Comparison of ENCODE assay signal across 8 mouse cellular contexts in the genomic region with DNA sequence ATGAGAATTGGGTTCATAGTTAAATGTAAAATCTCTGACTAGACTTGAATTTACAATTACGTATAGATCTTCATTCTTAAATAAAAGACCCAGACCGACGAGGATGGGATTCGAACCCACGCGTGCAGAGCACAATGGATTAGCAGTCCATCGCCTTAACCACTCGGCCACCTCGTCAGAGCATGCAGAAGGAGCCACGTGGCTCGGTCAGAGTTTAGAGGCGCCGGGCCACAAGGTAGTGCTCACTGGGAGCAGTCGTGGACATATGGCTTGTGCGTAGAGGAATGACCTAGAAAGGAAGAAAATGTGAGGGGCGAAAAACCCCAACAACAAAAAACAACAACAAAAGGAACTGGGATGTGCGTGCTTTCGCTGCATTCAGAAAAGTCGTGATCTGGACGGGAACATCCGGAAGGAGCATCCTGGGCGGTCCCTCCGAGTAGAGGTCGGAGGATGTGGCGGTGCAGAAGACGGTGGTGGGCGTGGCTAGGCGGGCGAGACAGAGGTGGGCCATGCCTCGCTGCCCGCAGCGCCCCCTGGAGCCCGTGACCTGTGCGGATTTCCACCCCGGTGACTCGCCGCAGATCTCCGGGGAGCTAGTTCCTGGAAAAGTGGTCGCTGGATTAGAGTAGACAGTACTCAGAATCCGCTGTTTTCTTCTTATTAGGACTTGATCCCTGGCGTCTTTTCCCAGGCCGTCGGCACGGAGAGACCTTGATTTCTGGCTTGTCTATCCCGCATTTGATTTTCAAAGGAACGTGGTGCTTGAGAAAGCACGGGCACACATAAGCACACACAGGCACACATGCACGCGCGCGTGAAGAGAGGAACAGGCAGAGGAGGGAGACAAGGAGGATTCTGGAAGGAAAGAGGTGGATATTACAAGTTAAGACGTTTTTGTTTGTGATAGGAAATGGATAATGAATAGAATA. TPM values are rescaled to one million over a fixed set of nuclear protein-coding genes. Genes with fewer than 3 reads are reported as not detected.
A peak's percentile ranks its signal among the peaks of the same experiment; 100 is the strongest.
DNase-seq lines count a peak whose midpoint lies in the region; ATAC-seq and TF ChIP-seq lines count a peak whose summit lies in the region.

No protein-coding gene starts in this region.

- no peaks in the 10 kb centered on the region for H3K9me3 ChIP-seq in hindbrain, embryonic 10.5 days
- H3K9me3 ChIP-seq in lung, embryonic 16.5 days (ENCODE audit: control insufficient read depth, low read length), result no peaks in the 10 kb centered on the region

- H3K27me3 ChIP-seq in hindbrain, embryonic 10.5 days (ENCODE audit: insufficient read depth, poor library complexity, severe bottlenecking), result no peaks in the 10 kb centered on the region
- no peaks in the 10 kb centered on the region for H3K27me3 ChIP-seq in lung, embryonic 16.5 days (ENCODE audit: control insufficient read depth, insufficient read depth, low read depth, low read length)
- no peaks in the 10 kb centered on the region for H3K27me3 ChIP-seq in thymus, adult 2 months (ENCODE audit: control insufficient read depth, insufficient read depth, low read length)

- WGBS in hindbrain, embryonic 10.5 days, result under 1% methylated on average over 52 of the region's 52 CpGs
- WGBS in lung, embryonic 16.5 days, result under 1% methylated on average over 52 of the region's 52 CpGs
- WGBS in thymus, adult 2 months, result under 1% methylated on average over 52 of the region's 52 CpGs

- peak; percentile 88 for TF ChIP-seq CTCF in thymus, adult 2 months (IDR thresholded peaks at IDR 0.05; ENCODE audit: borderline replicate concordance, control insufficient read depth, extremely low read depth, insufficient read depth, low read length, poor library complexity)

- 0 out of 2 replicates have a peak, but pooled peaks have one; percentile 20 for TF ChIP-seq POLR2A in thymus, adult 2 months (IDR thresholded peaks at IDR 0.05; ENCODE audit: control insufficient read depth, extremely low read depth, insufficient read depth, low read length, poor library complexity)

- peak overlapping the region; percentile 76 for H3K4me2 ChIP-seq in lung, embryonic 16.5 days (ENCODE audit: low read depth, low read length)

- peaks cover 8% of the 10 kb centered on the region; the same call in 1 of the 2 replicates for H3K4me1 ChIP-seq in hindbrain, embryonic 10.5 days (replicated peaks)
- H3K4me1 ChIP-seq in lung, embryonic 16.5 days (replicated peaks; ENCODE audit: control insufficient read depth, insufficient read depth, low read length), result peaks cover 3% of the 10 kb centered on the region; the same call in 1 of the 2 replicates
- peaks cover 8% of the 10 kb centered on the region for H3K4me1 ChIP-seq in thymus, adult 2 months (replicated peaks; ENCODE audit: control insufficient read depth, insufficient read depth, low read length)

- H3K4me3 ChIP-seq in hindbrain, embryonic 10.5 days, result peak overlapping the region; percentile 59
- peak overlapping the region; percentile 65 for H3K4me3 ChIP-seq in lung, embryonic 16.5 days (ENCODE audit: low read length)
- peak overlapping the region; percentile 51 for H3K4me3 ChIP-seq in thymus, adult 2 months (ENCODE audit: control insufficient read depth, insufficient read depth, low read length)

- peak overlapping the region; percentile 87 for H3K27ac ChIP-seq in hindbrain, embryonic 10.5 days
- peak overlapping the region; percentile 87 for H3K27ac ChIP-seq in lung, embryonic 16.5 days (ENCODE audit: low read length)
- H3K27ac ChIP-seq in thymus, adult 2 months (ENCODE audit: control insufficient read depth, insufficient read depth, low read length), result peak overlapping the region; percentile 59

- peak overlapping the region; percentile 73 for H3K9ac ChIP-seq in lung, embryonic 16.5 days (ENCODE audit: low read length)

- H3K36me3 ChIP-seq in hindbrain, embryonic 10.5 days, result no peaks in the 10 kb centered on the region
- no peaks in the 10 kb centered on the region for H3K36me3 ChIP-seq in lung, embryonic 16.5 days (ENCODE audit: control insufficient read depth, insufficient read depth, low read length)
- H3K36me3 ChIP-seq in thymus, adult 2 months (ENCODE audit: control insufficient read depth, insufficient read depth, low read length), result no peaks in the 10 kb centered on the region

- peak; percentile 95 for DNase-seq in MN1 (ENCODE audit: low spot score)
- peak; percentile 73 for DNase-seq in cerebellum, adult 9-10 months
- peak; percentile 95 for DNase-seq in hindbrain, embryonic 10.5 days (ENCODE audit: low spot score)
- peak; percentile 88 for DNase-seq in layer of hippocampus, adult 9-11 months
- DNase-seq in ovary, adult 18-20 months (ENCODE audit: low spot score), result peak; percentile 86
- DNase-seq in thymus, adult 2 months, result peak; percentile 95

- peak; percentile 94 for ATAC-seq in frontal cortex, adult (ENCODE audit: low TSS enrichment)
- ATAC-seq in lung, embryonic 16.5 days (ENCODE audit: low read depth), result peak; percentile 97

RNA-seq across cellular contexts. Expression of gene Hist1h2bj, which starts 7.8 kb away (rescaled TPM):
- polyA plus RNA-seq in hindbrain, embryonic 10.5 days (2016; fragmentation: Nextera tagmentation; extraction: Ambion mirVana), result 12.6 and 15.5 TPM in 2 replicates
- 12.9 and 16.4 TPM in 2 replicates for polyA plus RNA-seq in lung, embryonic 16.5 days (2015; fragmentation: Nextera tagmentation; extraction: Ambion mirVana)
- 177 and 218 TPM in 2 replicates for polyA plus RNA-seq in thymus, adult 2 months (2012; rRNA removed)

RNA-seq across cellular contexts. Expression of gene Hist1h2ag, which starts 8.1 kb away (rescaled TPM):
- 63.1 and 65.4 TPM in 2 replicates for polyA plus RNA-seq in hindbrain, embryonic 10.5 days (2016; fragmentation: Nextera tagmentation; extraction: Ambion mirVana)
- 36.8 and 53.7 TPM in 2 replicates for polyA plus RNA-seq in lung, embryonic 16.5 days (2015; fragmentation: Nextera tagmentation; extraction: Ambion mirVana)
- 149 and 177 TPM in 2 replicates for polyA plus RNA-seq in thymus, adult 2 months (2012; rRNA removed)

RNA-seq across cellular contexts. Expression of gene Hist1h4i, which starts 9.7 kb away (rescaled TPM):
- polyA plus RNA-seq in hindbrain, embryonic 10.5 days (2016; fragmentation: Nextera tagmentation; extraction: Ambion mirVana), result 33.6 and 41.8 TPM in 2 replicates
- polyA plus RNA-seq in lung, embryonic 16.5 days (2015; fragmentation: Nextera tagmentation; extraction: Ambion mirVana), result 23.6 and 24.3 TPM in 2 replicates
- 33.1 and 38.5 TPM in 2 replicates for polyA plus RNA-seq in thymus, adult 2 months (2012; rRNA removed)

RNA-seq across cellular contexts. Expression of gene Hist1h2bk, which starts 15.2 kb away (rescaled TPM):
- polyA plus RNA-seq in hindbrain, embryonic 10.5 days (2016; fragmentation: Nextera tagmentation; extraction: Ambion mirVana), result 6.6 and 6.9 TPM in 2 replicates
- 6.6 and 7.3 TPM in 2 replicates for polyA plus RNA-seq in lung, embryonic 16.5 days (2015; fragmentation: Nextera tagmentation; extraction: Ambion mirVana)
- polyA plus RNA-seq in thymus, adult 2 months (2012; rRNA removed), result 322 and 402 TPM in 2 replicates

RNA-seq across cellular contexts. Expression of gene Hist1h2ah, which starts 15.5 kb away (rescaled TPM):
- 5.5 and 11.0 TPM in 2 replicates for polyA plus RNA-seq in hindbrain, embryonic 10.5 days (2016; fragmentation: Nextera tagmentation; extraction: Ambion mirVana)
- polyA plus RNA-seq in lung, embryonic 16.5 days (2015; fragmentation: Nextera tagmentation; extraction: Ambion mirVana), result 2.3 and 15.3 TPM in 2 replicates
- polyA plus RNA-seq in thymus, adult 2 months (2012; rRNA removed), result 248 and 460 TPM in 2 replicates

Comparison
In these comparisons a context has a peak if more than half of its experiments do, and no peak if none do; other contexts are left out.
1. Peak in every context shown above with its lines: DNase-seq, ATAC-seq, H3K4me3 ChIP-seq and H3K27ac ChIP-seq.
2. RNA of gene Hist1h2bj, which starts 7.8 kb away (polyA plus RNA-seq): 177 to 218 TPM in thymus, adult 2 months; 12.6 to 15.5 TPM in hindbrain, embryonic 10.5 days and 12.9 to 16.4 TPM in lung, embryonic 16.5 days; every median in the first group is over 10 times any median in the second.